Mouse (Mus musculus) hindbrain, embryonic 16.5 days (tissue): Measurements from ENCODE around the gene Rrbp1. TPM values are rescaled to one million over a fixed set of nuclear protein-coding genes. Genes with fewer than 3 reads are reported as not detected.

Experiments
- ATAC-seq: fragments of 200-750 bp; cut with Nextera tagmentation; 2 replicates; pipeline ENCODE4 v1.8.0; 2017; ENCODE audit warnings: moderate TSS enrichment, moderate library complexity
- H3K27ac ChIP-seq: fragments of 300-500 bp; sonication (generic); 2 replicates; pipeline ENCODE4 v1.5.1; 2014; ENCODE audit warnings: low read depth, mild to moderate bottlenecking, control low read depth, low read length, moderate library complexity
- H3K27me3 ChIP-seq: fragments of 300-500 bp; sonication (generic); replicated peaks from 2 replicates; pipeline ENCODE4 v1.6.1; 2014; ENCODE audit warnings: low read length; ENCODE audit not compliant: control insufficient read depth, insufficient read depth
- H3K36me3 ChIP-seq: fragments of 300-500 bp; sonication (generic); 2 replicates; pipeline ENCODE4 v1.6.1; 2014; ENCODE audit warnings: mild to moderate bottlenecking, low read length, moderate library complexity, mixed read lengths; ENCODE audit not compliant: control insufficient read depth, insufficient read depth
- H3K4me1 ChIP-seq: fragments of 300-500 bp; sonication (generic); 2 replicates; pipeline ENCODE4 v1.6.1; 2014; ENCODE audit warnings: low read depth, low read length; ENCODE audit not compliant: control insufficient read depth, insufficient read depth
- H3K4me2 ChIP-seq: fragments of 300-500 bp; sonication (generic); 2 replicates; pipeline ENCODE4 v1.6.1; 2014; ENCODE audit warnings: mild to moderate bottlenecking, low read length, control low read depth, moderate library complexity
- H3K4me3 ChIP-seq: fragments of 300-500 bp; sonication (generic); 2 replicates; pipeline ENCODE4 v1.5.1; 2014; ENCODE audit warnings: mild to moderate bottlenecking, low read length, control low read depth, moderate library complexity
- H3K9ac ChIP-seq: fragments of 300-500 bp; sonication (generic); 2 replicates; pipeline ENCODE4 v1.6.1; 2014; ENCODE audit warnings: low read depth, mild to moderate bottlenecking, control low read depth, low read length, moderate library complexity
- H3K9me3 ChIP-seq: fragments of 300-500 bp; sonication (generic); 2 replicates; pipeline ENCODE4 v1.6.1; 2014; ENCODE audit warnings: mild to moderate bottlenecking, low read length, moderate library complexity; ENCODE audit not compliant: control insufficient read depth
- WGBS: fragments of 180-500 bp; shearing (Covaris S2); extraction: QIAGEN DNeasy Blood & Tissue Kit; methylation state at CpG from one replicate; pipeline ENCODE4 v1.1.7; 2014; 5-methylcytosine and 5-hydroxymethylcytosine counted together
- polyA plus RNA-seq: library from polyadenylated mRNA; unstranded; fragments of >200 nt; fragmentation: Nextera tagmentation; extraction: Ambion mirVana; gene quantifications from 2 replicates; pipeline ENCODE4 v1.2.1, GENCODE M21; 2015

Gene Rrbp1
- polyA plus RNA-seq, 1 experiment from 2014 or later: 32.8 TPM

- Histone ChIP-seq H3K4me2 (no peak overlapping the region), H3K4me1 (no peaks in the 10 kb centered on the region; the same call in 1 of the 2 replicates), H3K27ac (no peak overlapping the region), H3K4me3 (no peak overlapping the region), H3K9me3 (no peaks in the 10 kb centered on the region), H3K27me3 (no peaks in the 10 kb centered on the region), H3K9ac (no peak overlapping the region), H3K36me3 (peaks cover 29% of the 10 kb centered on the region)
- 84% methylated on average over 5 of the region's 5 CpGs for WGBS
- ATAC-seq: no peak
Measured at GRCm38 (mm10) chr2:143940406-143940805, 70.7 kb downstream of the Rrbp1 start.

DNA sequence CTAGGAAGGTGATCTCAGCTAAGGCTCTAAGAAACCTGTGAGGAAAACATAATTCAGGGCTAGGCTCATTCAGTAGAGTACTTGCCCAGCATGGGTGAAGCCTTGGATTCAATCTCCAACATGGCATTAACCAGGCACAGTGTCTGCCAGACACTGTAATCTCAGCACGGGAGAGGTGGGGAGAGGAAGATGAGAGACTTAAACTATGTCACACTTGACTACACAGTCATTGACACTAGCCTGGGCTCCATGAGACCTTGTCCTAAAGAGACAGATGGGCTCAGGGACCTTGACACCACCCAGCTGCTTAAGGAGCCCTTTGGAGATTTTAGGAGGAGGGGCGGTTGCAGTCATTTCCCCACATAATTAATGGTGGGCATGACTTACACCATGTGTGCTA, 73.2 kb downstream of the Rrbp1 start:
- peaks cover 11% of the 10 kb centered on the region for H3K36me3 ChIP-seq
- H3K27ac ChIP-seq: no peak overlapping the region
- WGBS: 59% methylated on average over 2 of the region's 2 CpGs
- H3K9ac ChIP-seq: no peak overlapping the region
- no peaks in the 10 kb centered on the region; the same call in 1 of the 2 replicates for H3K4me1 ChIP-seq
- ATAC-seq: peak; percentile 62
- H3K27me3 ChIP-seq: no peaks in the 10 kb centered on the region
- H3K4me2 ChIP-seq: no peak overlapping the region
- no peak overlapping the region for H3K4me3 ChIP-seq
- no peaks in the 10 kb centered on the region for H3K9me3 ChIP-seq

- Histone ChIP-seq H3K4me1 (peaks cover 4% of the 10 kb centered on the region), H3K9me3 (no peaks in the 10 kb centered on the region), H3K27me3 (no peaks in the 10 kb centered on the region), H3K27ac (no peak overlapping the region), H3K4me3 (no peak overlapping the region), H3K9ac (no peak overlapping the region), H3K4me2 (no peak overlapping the region), H3K36me3 (0 out of 2 replicates have a peak, but pooled peaks cover 3% of the 10 kb centered on the region)
- WGBS: 93% methylated on average over 8 of the region's 8 CpGs
- ATAC-seq: no peak
Measured at GRCm38 (mm10) chr2:143934439-143934838, 76.6 kb downstream of the Rrbp1 start.

GRCm38 (mm10) chr2:143933516-143933915, 77.5 kb downstream of the Rrbp1 start:
- no peak overlapping the region for H3K27ac ChIP-seq
- no peaks in the 10 kb centered on the region for H3K27me3 ChIP-seq
- H3K9ac ChIP-seq: no peak overlapping the region
- no peak overlapping the region for H3K4me2 ChIP-seq
- H3K36me3 ChIP-seq: 0 out of 2 replicates have a peak, but pooled peaks cover 2% of the 10 kb centered on the region
- no peaks in the 10 kb centered on the region for H3K9me3 ChIP-seq
- no peak for ATAC-seq
- H3K4me3 ChIP-seq: no peak overlapping the region
- 70% methylated on average over 5 of the region's 5 CpGs for WGBS
- H3K4me1 ChIP-seq: peaks cover 4% of the 10 kb centered on the region

GRCm38 (mm10) chr2:143932340-143932873, 78.7 kb downstream of the Rrbp1 start:
- no peak for ATAC-seq
- no peak overlapping the region for H3K27ac ChIP-seq
- H3K9me3 ChIP-seq: no peaks in the 10 kb centered on the region
- H3K4me2 ChIP-seq: no peak overlapping the region
- no peaks in the 10 kb centered on the region for H3K27me3 ChIP-seq
- H3K36me3 ChIP-seq: no peaks in the 10 kb centered on the region
- 79% methylated on average over 12 of the region's 12 CpGs for WGBS
- H3K4me3 ChIP-seq: no peak overlapping the region
- no peak overlapping the region for H3K9ac ChIP-seq
- peaks cover 4% of the 10 kb centered on the region for H3K4me1 ChIP-seq

DNA sequence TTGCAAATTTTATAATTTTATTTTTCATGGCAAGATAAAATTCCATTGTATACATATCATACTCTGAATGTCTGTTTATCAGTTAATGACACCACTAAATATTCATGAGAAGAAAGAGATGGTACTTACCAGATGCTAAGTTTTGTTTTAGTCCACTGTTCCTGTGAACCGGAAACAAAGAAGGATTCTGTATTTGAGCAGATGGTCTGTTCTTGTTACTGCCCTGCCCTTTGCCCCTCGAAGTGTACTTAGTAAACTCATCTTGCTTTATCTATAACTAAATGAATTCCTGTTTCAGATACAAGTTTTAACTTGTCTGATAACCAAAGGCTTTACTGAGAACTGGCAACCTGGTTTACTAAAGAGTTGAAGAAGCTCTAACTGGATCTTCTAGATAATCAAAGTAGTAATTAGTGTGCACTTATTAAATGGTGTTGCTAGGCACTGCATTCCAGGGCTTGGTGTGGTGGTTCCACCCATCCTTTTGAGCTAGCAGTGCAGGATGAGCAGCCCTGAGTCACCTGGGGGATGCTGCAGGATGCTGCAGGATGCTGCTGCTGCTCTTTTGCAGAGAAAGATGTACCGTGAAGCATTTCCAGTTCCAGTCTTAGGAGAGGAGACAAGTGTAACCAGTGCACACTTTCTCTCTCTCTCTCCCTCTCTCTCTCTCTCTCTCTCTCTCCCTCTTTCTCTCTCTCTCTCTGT, 81.3 kb downstream of the Rrbp1 start:
- Histone ChIP-seq H3K27me3 (no peaks in the 10 kb centered on the region), H3K9me3 (no peaks in the 10 kb centered on the region), H3K9ac (no peak overlapping the region), H3K4me3 (no peak overlapping the region), H3K36me3 (no peaks in the 10 kb centered on the region), H3K27ac (no peak overlapping the region), H3K4me2 (no peak overlapping the region), H3K4me1 (peaks cover 4% of the 10 kb centered on the region)
- WGBS: 64% methylated on average over 3 of the region's 3 CpGs
- no peak for ATAC-seq

DNA sequence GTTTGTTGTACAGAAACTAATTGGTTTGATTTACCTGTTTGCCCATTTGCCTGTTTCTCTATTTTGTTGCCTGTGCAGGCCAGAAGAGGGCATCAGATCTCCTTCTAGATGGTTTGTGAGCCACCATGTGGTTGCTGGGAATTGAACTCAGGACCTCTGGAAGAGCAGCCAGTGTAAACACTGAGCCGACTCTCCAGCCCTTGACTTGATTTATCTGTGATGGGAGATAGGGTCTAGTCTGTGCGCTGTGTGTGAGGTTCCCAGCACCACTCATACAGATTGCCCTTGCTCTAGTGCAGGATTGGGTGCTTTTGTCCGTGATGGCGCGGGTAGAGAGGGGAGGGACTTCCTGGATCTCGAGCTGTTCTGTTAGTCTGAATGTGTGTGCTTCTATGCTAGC, 85.2 kb downstream of the Rrbp1 start:
- Histone ChIP-seq H3K27me3 (no peaks in the 10 kb centered on the region), H3K4me2 (no peak overlapping the region), H3K9ac (no peak overlapping the region), H3K36me3 (no peaks in the 10 kb centered on the region), H3K27ac (no peak overlapping the region), H3K9me3 (no peaks in the 10 kb centered on the region), H3K4me3 (no peak overlapping the region), H3K4me1 (peaks cover 4% of the 10 kb centered on the region; the same call in 1 of the 2 replicates)
- 97% methylated on average over 6 of the region's 6 CpGs for WGBS
- ATAC-seq: no peak

DNA sequence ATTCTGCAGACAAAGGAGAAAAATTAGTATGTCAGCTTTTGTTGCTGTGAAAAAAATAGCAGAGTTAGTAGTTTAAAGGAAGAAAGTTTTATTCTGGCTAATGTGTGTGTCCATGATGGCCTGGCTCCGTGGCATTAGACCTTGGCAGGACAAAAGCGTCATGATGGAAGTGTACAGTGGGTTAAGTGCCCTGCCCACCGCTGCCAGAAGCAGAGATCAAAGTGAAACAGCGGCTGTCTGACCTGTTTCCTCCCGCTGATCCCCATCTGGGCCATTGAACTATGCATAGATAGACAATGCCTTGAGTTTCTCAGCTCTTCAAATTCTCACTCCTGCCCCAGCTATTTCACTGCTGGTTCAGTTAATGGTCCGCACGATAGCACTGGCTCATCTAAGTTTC, 87.0 kb downstream of the Rrbp1 start:
- no peaks in the 10 kb centered on the region for H3K27me3 ChIP-seq
- WGBS: 72% methylated on average over 7 of the region's 7 CpGs
- no peak for ATAC-seq
- H3K27ac ChIP-seq: no peak overlapping the region
- no peaks in the 10 kb centered on the region for H3K36me3 ChIP-seq
- no peak overlapping the region for H3K4me3 ChIP-seq
- H3K4me2 ChIP-seq: no peak overlapping the region
- H3K4me1 ChIP-seq: peaks cover 2% of the 10 kb centered on the region
- H3K9me3 ChIP-seq: no peaks in the 10 kb centered on the region
- H3K9ac ChIP-seq: no peak overlapping the region

DNA sequence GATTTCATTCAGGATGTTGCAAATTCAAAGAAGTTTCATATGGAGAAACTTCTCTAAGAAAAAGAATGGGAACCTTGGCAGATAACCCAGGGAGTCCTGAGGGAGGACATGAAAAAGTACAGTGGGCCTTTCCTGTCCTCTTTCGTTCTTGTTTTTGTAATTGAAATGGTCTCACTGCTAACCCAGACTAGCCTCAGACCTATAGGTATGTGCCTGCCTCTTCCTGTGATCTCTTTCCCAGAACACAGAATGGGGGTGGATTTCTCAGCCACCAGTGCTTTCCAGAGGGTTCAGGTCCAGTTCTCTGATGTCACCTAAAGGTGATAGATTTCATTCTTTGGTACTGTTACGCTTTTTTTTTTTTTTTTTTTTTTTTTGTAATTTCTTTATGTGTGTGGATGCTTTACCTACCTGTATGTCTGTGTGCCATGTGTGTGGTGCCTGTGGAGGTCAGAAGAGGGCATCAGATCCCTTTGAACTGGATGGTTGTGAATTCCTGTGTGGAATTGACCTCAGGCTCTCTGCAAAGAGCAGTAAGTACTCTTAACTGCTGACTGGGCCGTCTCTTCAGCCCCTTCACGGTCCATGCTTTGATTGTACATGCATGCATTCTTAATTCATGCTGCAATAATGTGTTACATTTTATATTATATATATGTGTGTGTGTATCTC, 92.1 kb downstream of the Rrbp1 start:
- Histone ChIP-seq H3K27me3 (no peaks in the 10 kb centered on the region), H3K4me2 (no peak overlapping the region), H3K4me1 (peaks cover 26% of the 10 kb centered on the region), H3K27ac (no peak overlapping the region), H3K9me3 (no peaks in the 10 kb centered on the region), H3K9ac (no peak overlapping the region), H3K36me3 (no peaks in the 10 kb centered on the region), H3K4me3 (no peak overlapping the region)
- 70% methylated on average over 4 of the region's 4 CpGs for WGBS
- ATAC-seq: no peak
